Mouse (Mus musculus) ovary, postnatal 36 days (tissue): ENCODE results near the gene Tufm.
A peak's percentile ranks its signal among the peaks of the same experiment; 100 is the strongest.

ENCODE experiments used
- DNase-seq: peaks from one replicate; pipeline ENCODE4 v3.0.0; 2022; ENCODE audit warnings: low spot score, mixed read lengths

The Tufm gene

DNA sequence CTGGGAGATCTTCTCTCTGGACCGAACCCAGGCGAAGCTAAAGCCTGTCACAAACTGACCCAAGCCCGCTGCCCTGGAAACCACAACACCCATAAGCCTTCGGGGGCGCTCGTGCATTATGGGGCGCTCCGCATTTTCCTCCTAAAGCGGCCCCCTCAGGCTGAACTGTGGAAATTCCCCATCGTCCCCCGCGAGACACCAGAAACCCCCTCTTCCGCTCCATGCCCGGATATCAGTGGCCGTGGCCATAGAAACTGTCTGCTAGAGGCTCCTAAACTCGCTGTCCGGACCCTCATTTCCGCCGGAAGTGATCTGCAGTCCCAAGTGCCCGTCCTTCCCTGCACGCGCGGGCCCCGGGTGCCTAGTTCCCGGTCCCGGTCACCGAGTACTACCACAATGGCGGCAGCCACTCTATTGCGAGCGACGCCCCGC, at the start of gene Tufm:
TSS of gene Tufm (plus strand) at position 310 of the 432 bp plus-strand sequence.
- peak; percentile 91 for DNase-seq

DNA sequence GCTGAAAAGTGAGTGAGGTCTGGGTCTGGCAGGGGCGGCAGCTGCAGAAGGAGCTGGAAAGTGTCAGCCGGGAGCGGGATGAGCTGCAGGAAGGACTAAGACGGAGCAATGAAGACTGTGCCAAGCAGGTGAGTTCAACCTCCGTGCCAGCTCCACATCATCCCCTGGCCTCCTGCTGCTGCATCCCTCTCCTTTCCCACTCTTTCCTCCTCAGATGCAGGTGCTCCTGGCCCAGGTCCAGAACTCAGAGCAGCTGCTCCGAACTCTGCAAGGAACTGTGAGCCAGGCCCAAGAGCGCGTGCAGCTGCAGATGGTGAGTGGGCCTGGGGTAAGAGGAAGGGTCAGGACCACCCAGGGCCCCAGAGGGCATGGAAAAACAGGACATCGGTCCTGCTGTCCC, 47.0 kb upstream of the Tufm start:
- no peak for DNase-seq

DNA sequence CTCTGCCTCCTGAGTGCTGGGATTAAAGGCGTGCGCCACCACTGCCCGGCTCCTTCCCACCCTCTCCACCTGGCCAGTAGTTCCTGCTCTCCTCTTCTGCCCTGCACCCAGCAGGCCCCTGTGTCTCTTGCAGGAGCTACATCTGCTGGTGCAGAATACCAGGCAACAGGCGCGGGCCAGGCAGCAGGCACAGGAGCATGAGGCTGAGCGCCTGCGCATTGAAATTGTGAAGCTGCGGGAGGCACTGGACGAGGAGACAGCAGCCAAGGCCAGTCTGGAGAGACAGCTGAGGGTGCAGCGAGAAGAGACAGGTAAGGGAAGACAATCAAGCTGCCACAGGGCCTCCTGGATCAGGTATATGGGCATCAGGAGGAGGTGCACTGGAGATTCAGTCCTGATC, 43.2 kb upstream of the Tufm start:
- no peak for DNase-seq

DNA sequence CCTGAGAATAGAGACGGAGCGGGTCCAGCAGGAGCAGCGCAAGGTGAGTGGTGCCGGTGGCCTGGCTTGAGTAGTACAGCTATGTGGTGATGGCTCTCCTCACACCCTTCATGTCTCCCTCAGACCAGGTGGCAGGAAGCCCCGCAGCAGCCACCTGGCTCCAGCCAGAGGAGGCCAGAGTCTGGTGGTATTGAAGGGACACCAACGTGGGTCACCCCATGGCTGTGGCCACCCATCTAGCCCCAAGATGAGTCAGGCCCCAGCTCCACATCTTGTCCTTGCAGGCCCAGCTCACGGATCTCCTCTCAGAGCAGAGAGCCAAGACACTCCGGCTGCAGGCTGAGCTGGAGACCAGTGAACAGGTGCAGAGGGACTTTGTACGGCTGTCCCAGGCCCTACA, 42.6 kb upstream of the Tufm start:
- no peak for DNase-seq

DNA sequence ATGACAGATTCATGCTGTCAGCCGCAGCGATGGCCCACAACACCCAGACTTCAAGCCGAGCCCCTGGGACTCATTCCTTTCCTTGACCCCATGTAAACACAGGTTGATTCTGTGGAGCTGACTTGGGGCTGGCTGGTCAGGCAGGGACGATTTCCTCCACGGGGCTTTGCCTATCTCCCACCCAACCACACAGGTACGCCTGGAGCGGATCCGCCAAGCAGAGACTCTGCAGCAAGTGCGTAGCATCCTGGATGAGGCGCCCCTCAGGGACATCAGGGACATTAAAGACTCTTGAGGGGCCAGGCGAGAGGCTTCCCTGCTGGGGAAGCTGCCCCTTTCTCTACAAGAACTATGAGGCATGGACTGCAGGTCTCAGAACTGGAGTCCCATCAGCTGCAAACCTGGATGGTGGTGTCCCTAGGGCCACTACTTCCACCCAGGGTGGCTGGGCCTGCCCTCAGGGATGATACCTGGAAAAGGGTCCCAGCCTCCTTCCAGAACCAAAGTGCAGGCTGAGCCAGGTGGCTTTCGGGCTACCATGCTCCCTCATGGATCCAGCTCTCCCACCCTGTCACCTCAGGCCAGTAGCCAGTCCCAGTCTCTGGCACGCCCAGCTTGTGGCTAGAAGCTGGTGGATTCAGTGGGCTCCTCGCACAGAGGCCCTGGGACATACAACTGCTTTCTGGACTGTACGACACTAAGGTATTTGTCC, 41.9 kb upstream of the Tufm start:
- no peak for DNase-seq

DNA sequence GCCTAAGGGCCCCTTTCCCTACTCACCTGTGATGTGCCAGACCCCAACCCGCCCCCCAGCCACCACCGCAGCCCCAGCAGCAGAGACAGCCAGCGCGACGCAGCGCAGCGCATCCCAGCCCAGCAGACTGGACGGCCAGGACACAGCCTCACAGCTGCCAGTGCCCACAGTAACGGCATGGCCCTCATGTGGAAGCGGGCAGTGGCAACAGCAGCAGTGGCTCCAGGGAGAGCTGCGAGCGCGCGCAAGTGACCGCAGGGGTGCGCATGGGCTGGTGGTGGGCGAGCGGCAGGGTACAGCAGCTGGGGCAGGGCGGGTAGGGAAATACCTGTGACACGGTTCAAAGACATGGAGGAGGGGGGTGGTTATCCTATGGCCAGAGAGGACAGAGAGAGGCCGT, 40.9 kb upstream of the Tufm start:
- DNase-seq = no peak

DNA sequence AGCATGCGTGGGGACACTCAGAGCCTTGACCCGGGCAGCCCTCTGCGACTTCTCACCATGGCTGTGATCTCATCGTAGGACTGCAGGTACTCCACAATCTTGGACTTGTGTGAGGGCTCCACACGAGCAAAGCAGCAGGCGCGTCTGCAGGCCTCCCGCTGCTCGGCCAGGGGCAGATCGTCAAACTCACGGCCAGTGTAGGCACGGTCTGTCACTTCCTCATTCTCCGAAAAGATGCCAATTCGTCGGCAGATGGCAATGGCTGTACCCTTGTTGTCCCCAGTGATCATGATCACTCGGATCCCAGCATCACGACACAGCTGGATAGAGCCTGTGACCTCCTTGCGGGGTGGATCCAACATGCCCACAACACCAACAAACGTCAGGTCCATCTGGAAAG, 38.7 kb upstream of the Tufm start:
- no peak for DNase-seq

DNA sequence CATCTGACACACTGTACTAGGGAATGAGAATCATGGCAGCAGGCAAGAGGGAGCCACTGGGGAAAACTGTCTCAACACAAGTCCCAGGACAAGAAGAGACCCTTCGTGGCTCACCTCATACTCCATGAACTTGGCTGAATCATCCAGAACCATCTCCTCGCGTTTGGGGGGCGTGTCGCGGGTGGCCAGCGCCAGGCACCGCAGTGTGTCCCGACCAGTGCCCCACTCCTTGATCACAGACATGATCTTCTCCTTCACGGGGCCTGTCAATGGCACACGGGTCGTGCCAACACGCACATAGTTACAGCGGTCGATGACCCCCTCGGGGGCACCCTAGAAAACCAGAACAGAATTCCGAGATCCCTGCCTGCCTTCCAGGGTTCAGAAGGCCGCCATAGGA, 37.2 kb upstream of the Tufm start:
- DNase-seq = no peak

DNA sequence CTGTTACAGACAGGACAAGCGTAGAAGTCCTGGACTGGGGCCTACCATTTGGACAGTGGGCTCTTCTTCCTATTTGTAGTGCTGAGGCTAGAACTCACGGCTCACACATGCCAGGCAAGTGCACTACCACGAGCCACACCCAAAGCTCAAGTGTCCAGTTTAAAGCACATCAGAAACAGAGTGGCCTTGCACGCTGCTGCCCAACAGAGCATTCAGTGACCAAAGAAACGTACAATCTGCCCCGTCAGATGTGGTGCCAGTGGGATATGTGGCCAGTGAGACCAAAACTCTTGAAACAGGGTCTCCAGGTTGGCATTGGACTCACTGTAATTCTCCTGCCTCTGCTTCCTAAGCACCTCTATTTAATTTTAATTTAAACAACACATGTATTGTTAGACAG, 36.5 kb upstream of the Tufm start:
- DNase-seq = no peak

DNA sequence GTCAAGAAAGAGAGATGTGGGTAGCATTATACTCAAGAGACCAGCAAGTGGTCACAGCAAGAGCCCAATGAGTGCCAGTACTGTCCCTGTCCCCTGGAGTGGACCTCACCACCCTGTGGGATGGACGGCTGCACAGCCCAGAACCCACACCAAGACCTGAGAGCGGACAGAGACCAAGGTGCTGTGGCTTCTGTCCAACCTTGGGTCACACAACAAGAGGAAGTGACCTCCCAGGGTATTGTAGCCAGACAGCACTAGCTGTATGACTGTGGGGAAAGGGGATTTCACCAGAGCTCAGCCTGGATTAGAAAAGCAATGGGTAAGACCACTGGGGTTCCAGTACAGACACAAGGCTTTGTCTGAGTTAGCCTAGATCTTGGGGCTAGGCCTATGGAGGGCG, 34.9 kb upstream of the Tufm start:
- no peak for DNase-seq

DNA sequence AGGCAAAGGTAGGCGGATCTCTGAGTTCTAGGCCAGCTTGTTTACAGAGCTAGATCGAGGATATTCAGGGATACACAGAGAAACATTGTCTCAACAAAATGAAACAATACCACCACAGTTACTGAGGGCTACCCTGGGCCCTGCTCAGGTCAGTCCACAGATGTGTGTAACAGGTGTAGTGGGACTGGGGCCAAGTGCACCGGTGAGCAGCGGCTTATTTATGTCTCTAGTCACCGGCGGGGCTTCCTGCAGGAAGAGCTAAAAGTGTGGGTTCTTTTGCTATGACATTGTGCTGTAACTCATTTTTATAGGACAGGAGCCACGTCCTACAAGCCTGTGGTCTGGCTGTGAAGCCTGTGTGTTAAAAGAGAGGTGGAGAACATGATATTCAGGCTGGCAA, 33.3 kb upstream of the Tufm start:
- no peak for DNase-seq

DNA sequence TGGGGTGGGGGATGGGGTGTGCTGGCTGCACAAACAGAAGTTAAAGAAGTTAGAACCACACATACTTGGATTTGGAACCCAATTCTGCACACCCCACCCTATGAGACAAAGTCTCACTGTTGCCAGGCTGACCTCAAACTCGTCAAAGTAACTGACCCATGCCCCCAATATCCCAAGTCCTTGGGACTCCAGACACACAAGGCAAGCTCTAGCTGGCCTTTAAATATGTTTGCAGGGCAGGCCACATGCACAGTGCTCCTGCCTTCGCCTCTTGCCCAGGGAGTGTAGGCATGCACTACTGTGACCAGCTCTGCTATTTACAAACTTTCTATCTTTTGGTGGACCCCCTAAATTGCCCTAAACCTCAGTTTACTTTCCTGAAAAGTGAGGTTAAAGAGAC, 31.9 kb upstream of the Tufm start:
- DNase-seq = no peak

DNA sequence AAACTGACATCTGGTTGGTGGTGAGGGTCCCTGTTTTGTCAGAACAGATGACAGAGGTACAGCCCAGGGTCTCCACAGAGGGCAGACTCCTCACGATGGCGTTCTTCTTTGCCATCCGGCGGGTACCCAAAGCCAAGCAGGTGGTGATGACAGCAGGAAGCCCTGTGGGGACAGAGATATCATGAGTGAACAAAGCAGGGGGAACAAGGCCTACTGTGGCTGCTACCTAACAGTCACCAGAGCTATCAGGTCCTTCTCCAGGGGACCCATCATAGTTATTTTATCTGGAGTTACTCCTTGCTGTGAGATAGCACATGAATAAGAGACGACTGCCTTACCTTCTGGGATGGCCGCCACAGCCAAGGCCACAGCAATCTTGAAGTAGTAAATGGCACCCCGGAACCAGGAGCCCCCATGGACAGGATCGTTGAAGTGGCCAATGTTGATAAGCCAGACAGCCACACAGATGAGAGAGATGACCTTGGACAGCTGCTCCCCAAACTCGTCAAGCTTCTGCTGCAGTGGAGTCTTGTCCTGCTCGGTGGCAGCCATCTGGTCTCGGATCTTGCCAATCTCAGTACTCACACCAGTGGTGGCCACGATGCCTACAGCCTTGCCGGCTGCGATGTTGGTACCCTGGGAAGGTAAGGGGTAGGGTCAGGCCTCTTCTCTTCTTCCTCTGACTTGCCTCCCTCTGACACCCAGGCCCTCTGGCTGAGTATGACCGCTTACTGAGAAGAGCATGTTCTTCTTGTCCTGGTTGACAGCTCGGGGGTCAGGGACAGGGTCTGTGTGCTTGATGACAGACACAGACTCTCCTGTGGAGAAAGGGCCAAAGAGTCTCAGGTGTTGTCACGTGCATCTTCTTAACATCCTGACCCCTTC, 30.5 kb upstream of the Tufm start:
- DNase-seq = no peak

DNA sequence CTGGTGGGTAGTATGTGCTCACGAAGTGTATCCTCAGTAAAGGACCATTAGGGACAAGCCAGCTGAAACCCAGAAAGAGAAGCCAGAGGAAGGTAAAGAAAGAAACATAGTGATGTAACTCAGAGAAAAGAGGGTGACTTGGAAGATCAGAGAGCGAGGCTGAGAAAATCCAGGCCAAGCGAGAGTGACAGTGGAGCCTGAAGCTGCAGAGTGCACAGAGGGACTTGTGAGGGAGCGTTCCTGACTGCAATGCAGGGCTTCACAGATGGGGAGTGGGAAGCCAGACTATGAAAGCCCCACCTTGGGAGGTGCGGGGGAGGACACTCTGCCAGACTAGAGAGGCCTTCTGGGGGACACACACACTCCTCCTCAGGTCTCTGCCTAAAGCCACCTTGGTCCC, 28.9 kb upstream of the Tufm start:
- no peak for DNase-seq

DNA sequence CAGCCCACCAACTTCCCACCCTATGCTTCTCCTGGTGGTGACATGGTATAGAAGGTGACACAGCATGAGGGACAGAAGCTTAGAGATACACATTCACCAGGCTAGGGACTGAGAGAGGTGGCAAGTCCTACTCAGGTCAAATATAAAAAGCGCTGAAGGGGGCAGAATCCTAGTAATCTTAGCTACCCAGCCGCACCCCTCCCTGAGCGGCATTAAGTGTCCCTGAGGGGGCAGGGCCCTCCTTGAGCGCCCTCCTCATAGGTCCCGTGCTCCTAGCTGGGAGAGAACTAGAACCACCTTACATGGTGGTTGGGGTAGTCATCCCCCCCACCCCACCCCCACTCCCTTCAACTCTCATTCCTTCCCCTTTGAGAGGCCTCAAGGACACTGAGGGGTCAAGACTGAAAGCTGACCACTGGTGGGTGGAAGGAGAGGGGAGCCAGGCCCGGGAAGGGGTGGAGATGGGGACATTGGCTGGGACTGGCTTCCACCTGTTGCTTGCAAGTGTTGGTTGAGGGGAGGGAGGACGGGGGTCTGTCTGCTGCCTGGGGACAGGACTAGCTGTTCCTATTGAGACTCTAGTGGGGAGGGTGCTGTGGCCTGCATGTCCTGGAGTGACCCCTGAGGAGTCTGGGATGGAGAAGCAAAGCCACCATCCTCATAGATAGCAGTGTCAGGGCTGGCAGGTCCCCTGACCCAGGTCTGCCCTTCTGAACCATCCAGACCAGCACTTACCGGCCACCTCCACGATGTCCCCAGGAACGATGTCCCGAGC, 28.1 kb upstream of the Tufm start:
- DNase-seq = no peak

DNA sequence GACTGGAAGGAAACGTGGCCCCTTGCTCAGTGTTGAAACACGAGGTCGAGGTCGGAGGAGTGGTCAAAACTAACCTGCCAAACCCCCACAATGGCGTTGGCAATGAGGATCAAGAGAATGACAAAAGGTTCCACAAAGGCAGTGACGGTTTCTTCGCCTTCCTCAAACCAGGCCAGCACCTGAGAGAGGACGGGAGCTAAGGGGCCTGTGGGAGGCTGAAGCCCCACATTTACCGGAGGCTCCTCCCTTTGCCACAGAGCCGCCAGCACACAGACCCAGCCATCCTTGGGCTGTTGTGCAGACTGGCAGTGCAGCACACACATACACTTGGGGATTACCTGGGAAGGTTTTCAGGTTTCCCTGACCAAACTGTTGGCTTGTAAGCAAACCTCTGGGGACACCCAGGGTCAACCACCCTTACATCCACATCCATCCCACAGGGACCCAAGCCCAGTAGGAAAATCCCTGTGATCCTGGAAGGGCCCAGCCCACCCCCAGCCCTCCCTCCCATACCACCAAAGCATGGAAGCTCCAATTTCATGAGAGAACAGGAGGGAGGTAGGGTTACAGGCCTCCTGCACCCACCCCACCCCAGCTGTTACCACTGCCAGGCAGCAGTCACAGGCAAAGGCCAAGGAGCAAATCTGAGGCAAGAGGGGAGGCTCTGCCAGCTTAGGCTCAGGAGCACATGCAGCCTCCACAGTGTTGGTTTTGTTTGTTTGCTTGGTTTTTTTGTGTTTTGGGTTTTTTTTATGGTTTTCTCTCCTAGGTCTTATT, 26.4 kb upstream of the Tufm start:
- DNase-seq = no peak

DNA sequence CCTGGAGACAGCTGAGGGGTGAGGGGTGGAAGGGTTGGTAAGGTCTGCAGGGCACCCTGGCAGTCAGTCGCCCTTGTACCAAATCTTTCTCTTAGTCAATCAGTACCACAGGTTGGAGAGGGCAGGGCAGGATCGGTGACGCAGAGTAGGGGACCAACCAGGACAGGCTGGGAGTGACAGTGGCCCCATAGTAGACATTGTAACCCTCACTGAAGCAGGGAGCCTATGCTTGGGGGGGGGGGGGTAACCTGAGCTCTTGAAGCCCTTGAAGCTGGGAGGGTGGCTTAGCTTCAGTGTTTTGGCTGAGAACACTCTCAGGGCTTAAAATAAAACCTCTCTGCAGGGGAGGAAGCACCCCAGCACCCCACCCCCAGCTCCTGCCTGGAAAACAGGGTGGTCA, 25.5 kb upstream of the Tufm start:
- no peak for DNase-seq

DNA sequence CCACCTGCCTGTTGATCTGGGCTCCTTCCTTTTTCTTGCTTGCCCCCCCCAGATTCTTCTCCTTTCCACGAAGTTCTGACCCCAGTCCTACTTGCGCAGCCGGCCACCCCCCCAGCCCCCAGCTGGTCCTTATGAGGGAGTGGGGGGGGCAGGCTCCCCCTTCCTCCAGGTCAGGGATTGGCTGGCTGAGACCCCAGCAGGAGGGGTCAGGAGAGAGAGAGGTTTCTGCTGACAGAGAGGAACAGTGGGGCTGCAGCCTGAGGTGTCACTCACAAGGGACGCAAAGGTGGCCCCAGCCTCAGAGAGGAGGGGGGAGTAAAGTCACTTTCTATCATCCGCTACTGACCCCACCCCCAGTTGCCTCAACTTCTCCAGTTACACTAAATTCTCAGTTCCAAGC, 24.2 kb upstream of the Tufm start, which contains the start of gene Atp2a1:
TSS of gene Atp2a1 (minus strand) at position 105 of the 400 bp plus-strand sequence.
- DNase-seq = no peak

DNA sequence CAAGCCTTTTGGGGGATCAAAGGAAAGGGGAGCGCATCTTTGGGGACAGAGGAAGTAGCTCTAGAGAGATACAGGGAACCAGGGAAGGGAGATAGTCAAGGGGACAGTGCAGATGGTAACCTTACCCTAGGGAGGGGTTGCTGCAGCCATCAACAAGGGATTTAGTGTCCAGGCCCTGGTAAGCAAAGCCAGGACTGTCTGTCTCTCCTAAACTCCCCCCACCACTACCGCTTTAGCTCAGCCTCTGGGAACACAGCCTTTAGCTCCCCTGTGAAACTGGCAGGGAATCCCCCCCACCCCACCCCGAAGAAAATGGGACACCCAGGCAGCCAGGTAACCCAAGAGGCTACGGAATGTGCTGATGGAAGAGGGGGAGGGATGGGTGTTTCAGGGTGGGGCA, 23.6 kb upstream of the Tufm start:
- no peak for DNase-seq

DNA sequence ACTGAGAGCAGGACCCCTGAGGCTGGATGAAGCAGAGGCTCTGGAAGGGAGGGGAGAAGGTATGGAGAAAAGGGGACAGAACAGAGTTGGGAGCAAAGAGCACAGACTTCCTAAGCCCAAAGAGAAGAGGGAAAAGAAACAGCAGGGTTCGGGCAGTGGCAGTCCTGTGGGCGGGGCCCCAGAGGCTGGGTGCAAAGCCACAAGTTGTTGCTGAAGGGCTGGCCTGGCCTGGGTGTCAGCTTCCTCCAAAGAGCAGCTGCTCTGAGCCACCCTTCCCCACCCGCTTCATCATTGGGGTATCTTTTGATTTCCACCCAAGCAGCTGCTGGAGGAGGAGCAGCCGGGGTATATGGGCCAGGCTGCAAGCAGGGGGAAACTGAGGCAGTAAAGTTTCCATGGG, 23.0 kb upstream of the Tufm start:
- no peak for DNase-seq

DNA sequence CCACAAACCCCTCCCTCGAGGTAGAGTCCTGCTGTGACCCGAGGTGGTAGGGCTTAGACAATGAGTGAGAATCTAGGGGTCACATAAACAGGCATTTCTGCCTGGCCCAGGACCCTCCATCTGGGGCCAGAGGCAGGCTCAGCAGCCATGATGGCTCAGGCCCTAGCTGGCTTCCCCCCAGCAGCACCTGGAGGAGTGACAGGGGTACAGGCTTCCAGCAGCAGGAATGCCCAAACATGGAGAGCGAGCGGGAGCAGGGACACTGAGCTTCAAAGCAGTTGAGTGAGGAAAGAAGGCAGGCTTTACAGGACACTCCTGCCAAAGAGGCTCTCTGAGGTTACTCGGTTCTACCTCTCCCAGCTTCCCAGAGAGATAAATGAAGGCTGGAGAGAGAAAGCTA, 22.3 kb upstream of the Tufm start:
- peak; percentile 33 for DNase-seq
